Mouse (Mus musculus): ENCODE measurements around the gene Fthl17c.
"Not testable (repeated sequence)": the region's sequence is repeated elsewhere in the genome, so short reads cannot be mapped to it uniquely, and the experiment has no call there.

Fthl17c gene

DNA sequence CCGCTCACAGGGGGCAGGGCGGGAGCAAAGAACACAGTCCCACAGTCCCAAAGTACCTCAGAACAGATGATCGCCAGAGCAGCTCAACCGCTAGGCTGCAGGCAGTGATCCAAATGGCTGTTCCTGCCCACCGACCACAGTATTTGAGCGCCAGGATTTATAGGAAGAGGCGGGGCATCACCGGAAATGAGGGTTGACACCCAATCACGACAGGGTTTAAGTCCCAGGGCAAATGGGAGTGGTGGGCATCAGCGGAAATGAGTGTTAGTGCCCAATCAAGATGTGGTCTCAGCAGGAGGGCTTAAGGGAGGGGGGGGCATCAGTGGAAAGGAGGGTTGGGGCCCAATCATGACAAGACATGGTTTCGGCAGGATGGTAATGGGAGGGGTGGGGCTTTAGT is at the start of gene Fthl17c:
Fthl17c (minus strand) TSS at position 101 of the 400 bp plus-strand sequence.
- DNase-seq, result not testable (repeated sequence)

DNA sequence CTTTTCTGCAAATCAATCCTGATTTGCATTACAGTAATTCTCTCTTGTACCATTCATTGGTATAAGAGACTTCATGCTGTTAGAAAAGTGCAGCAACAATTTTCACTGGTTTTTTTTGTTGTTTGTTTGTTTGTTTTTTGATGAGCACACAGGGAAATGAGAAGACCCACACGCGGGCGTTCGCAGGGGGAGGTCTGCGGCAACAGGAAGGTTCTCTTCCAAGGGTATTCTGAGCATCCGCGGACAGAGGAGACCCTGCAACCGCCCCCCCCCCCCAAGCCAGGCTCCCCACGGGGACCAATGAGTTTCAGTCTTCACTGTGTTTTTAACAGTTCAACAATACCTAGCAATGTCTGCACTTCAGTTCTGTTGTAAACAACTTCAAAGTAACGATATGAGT is 43.1 kb upstream of the Fthl17c start:
- DNase-seq, result no peak

DNA sequence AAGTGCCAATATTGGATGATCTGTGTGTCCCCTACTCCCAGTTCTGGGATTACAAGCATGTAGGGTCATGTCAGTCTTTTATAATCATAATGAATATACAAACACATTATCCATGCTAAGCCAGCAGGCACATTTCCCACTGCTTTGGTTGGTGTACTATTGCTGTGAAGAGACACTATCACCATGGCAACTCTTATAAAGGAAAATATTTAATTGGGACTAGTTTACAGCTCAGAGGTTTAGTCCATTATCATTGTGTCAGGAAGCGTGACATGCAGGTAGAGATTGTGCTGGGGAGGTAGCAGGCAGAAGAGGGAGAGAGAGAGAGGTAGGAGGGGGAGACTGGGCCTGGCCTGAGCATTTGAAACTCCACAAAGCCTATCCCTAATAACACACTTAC is 39.7 kb upstream of the Fthl17c start:
- DNase-seq, result no peak

DNA sequence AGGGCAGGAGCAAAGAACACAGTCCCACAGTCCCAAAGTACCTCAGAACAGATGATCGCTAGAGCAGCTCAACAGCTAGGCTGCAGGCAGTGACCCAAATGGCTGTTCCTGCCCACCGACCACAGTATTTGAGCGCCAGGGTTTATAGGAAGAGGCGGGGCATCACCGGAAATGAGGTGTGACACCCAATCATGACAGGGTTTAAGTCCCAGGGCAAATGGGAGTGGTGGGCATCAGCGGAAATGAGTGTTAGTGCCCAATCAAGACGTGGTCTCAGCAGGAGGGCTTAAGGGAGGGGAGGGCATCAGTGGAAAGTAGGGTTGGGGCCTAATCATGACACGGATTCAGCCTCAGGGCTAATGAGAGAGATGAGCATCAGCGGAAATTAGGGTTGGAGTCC is 10.3 kb upstream of the Fthl17c start, which contains the start of gene Fthl17d:
Fthl17d (minus strand) TSS at position 101 of the 400 bp plus-strand sequence.
- not testable (repeated sequence) for DNase-seq

DNA sequence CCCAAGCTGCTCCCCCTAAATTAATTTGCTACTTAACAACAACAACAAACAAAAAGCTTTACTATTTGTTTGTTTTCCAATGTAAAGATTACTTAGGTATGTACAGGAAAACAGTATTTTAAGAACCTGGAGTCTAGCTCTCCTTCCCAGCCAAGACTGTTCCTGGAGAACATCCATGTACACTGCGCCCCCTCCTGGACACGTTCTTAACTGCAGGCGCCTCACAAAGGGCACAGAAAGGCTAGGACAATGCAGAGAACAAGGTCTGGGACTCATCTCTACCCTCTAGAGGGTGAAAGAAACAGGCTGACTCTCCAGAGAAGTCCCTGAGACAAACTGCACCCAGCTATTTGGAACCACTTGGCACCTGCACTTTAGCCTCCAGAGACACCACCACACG is 11.7 kb downstream of the Fthl17c start:
- DNase-seq, result not testable (repeated sequence)

DNA sequence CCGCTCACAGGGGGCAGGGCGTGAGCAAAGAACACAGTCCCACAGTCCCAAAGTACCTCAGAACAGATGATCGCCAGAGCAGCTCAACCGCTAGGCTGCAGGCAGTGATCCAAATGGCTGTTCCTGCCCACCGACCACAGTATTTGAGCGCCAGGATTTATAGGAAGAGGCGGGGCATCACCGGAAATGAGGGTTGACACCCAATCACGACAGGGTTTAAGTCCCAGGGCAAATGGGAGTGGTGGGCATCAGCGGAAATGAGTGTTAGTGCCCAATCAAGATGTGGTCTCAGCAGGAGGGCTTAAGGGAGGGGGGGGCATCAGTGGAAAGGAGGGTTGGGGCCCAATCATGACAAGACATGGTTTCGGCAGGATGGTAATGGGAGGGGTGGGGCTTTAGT is 13.5 kb downstream of the Fthl17c start, which contains the start of gene Fthl17b:
Fthl17b (minus strand) TSS at position 101 of the 400 bp plus-strand sequence.
- DNase-seq, result not testable (repeated sequence)

DNA sequence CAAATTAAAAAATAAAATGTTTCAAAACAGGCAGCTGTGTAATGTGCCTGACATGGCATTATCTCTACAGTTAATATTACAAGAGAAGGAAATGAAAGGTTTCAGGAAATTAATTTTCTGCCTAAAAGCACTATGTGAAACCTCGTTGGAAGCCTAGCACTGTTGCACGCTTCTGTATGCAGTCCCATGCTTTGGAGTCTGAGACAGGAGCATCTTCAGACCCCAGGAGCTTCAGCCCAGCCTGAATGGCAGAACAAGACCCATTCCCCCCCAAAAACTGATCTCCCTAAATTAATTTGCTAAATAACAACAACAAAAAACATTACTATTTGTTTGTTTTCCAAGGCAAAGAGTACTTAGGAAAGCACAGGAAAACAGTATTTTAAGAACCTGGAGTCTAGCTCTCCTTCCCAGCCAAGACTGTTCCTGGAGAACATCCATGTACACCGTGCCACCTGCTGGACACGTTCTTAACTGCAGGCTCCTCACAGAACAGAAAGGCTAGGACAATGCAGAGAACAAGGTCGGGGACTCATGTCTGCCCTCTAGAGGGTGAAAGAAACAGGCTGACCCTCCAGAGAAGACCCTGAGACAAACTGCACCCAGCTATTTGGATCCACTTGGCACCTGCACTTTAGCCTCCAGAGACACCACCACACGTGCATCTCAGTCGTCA is 28.1 kb downstream of the Fthl17c start:
- DNase-seq, result peak; percentile 36 to 60

DNA sequence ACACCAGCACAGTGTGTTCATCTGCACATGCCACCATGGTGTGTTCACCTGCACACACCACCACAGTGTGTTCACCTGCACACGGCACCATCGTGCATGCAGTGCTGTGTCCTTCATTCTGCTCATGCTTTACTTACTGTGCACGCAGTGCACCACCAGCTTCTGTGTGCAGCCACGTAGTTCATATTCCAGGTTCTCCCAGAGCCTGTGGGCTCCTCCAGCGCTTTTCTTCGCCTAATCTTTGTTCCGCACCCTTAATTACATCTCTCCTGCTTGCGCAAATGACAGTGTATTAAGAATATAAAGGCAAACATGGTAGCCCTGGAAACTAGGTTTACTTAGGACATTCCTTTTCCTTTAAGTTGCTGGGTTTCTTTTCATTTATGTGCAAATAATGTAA is 32.3 kb downstream of the Fthl17c start:
- DNase-seq, result no peak

DNA sequence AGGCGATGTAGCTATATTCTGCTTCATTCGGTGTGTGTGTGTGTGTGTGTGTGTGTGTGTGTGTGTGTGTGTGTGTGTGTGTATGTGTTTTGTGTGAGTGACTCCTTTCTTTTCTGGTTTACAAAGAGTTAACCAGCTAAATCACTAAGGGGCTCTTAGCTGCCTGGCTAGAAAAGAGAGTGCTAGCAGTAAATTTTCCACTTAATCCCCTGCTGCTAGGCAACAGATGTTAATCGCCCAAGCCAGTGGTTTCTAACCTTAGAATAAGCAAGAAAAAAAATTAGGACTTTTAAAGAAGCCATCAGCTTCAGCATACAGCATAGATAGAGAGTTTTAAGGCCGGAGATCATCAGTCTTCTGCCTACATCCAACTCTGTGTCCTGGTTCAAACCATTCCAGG is 49.1 kb downstream of the Fthl17c start:
- no peak for DNase-seq

Measured in spleen, adult 18-20 months (tissue).